Mouse (Mus musculus): ENCODE data around the gene Cdc14a. TPM values are rescaled to one million over a fixed set of nuclear protein-coding genes. Genes with fewer than 3 reads are reported as not detected.

Gene Cdc14a
- polyA plus RNA-seq, 1 experiment from 2014 or later: 10.1 TPM

GRCm38 (mm10) chr3:116436113-116436512 lies 12.3 kb upstream of the Cdc14a start:
- H3K9me3 ChIP-seq: no peaks in the 10 kb centered on the region
- H3K4me2 ChIP-seq (replicated peaks): no peak overlapping the region
- 68% methylated on average over 3 of the region's 3 CpGs for WGBS
- ATAC-seq (ENCODE audit: low FRiP score, low read depth): no peak
- no peaks in the 10 kb centered on the region for H3K27me3 ChIP-seq
- H3K36me3 ChIP-seq: no peaks in the 10 kb centered on the region
- H3K4me1 ChIP-seq: no peaks in the 10 kb centered on the region
- no peak overlapping the region for H3K4me3 ChIP-seq
- no peak overlapping the region for H3K9ac ChIP-seq
- H3K27ac ChIP-seq: no peak overlapping the region

- Histone ChIP-seq H3K27me3 (no peaks in the 10 kb centered on the region), H3K36me3 (no peaks in the 10 kb centered on the region), H3K4me2 (replicated peaks) (no peak overlapping the region), H3K4me1 (no peaks in the 10 kb centered on the region), H3K4me3 (no peak overlapping the region), H3K27ac (no peak overlapping the region), H3K9me3 (no peaks in the 10 kb centered on the region), H3K9ac (no peak overlapping the region)
- 88% methylated on average over 2 of the region's 3 CpGs for WGBS
- ATAC-seq (ENCODE audit: low FRiP score, low read depth): no peak
Measured at GRCm38 (mm10) chr3:116434757-116435156, 10.9 kb upstream of the Cdc14a start.

GRCm38 (mm10) chr3:116425901-116426300 lies 2.1 kb upstream of the Cdc14a start:
- no peak overlapping the region for H3K4me3 ChIP-seq

GRCm38 (mm10) chr3:116424973-116425284 lies 1.1 kb upstream of the Cdc14a start:
- ATAC-seq (ENCODE audit: low FRiP score, low read depth): peak; percentile 62
- H3K4me3 ChIP-seq: peak overlapping the region; percentile 97
- under 1% methylated on average over 11 of the region's 11 CpGs for WGBS
- peak overlapping the region; percentile 89 for H3K9ac ChIP-seq
- no peaks in the 10 kb centered on the region for H3K9me3 ChIP-seq
- peak overlapping the region; percentile 82 for H3K4me2 ChIP-seq (replicated peaks)
- H3K36me3 ChIP-seq: peaks cover 3% of the 10 kb centered on the region; the same call in 1 of the 2 replicates
- peaks cover 19% of the 10 kb centered on the region for H3K4me1 ChIP-seq
- H3K27me3 ChIP-seq: no peaks in the 10 kb centered on the region
- H3K27ac ChIP-seq: peak overlapping the region; percentile 91

More at GRCm38 (mm10) chr3:116425901-116426300, 2.1 kb upstream of the Cdc14a start:
- Histone ChIP-seq H3K27ac (no peak overlapping the region), H3K9ac (no peak overlapping the region), H3K36me3 (no peaks in the 10 kb centered on the region), H3K9me3 (no peaks in the 10 kb centered on the region), H3K27me3 (no peaks in the 10 kb centered on the region), H3K4me2 (replicated peaks) (no peak overlapping the region), H3K4me1 (peaks cover 18% of the 10 kb centered on the region)
- ATAC-seq (ENCODE audit: low FRiP score, low read depth): no peak
- WGBS: 87% methylated on average over 6 of the region's 6 CpGs

GRCm38 (mm10) chr3:116424160-116424972 lies 534 bp upstream of the Cdc14a start:
- H3K27ac ChIP-seq: peak overlapping the region; percentile 91
- peaks cover 19% of the 10 kb centered on the region for H3K4me1 ChIP-seq
- H3K36me3 ChIP-seq: peaks cover 6% of the 10 kb centered on the region; the same call in 1 of the 2 replicates
- peak overlapping the region; percentile 82 for H3K4me2 ChIP-seq (replicated peaks)
- H3K9me3 ChIP-seq: no peaks in the 10 kb centered on the region
- peak; percentile 1; the same call in 1 of the 2 replicates for ATAC-seq (ENCODE audit: low FRiP score, low read depth)
- 1% methylated on average over 32 of the region's 32 CpGs for WGBS
- peak overlapping the region; percentile 97 for H3K4me3 ChIP-seq
- no peaks in the 10 kb centered on the region for H3K27me3 ChIP-seq
- H3K9ac ChIP-seq: peak overlapping the region; percentile 89

GRCm38 (mm10) chr3:116422795-116423352 lies 958 bp downstream of the Cdc14a start:
- ATAC-seq (ENCODE audit: low FRiP score, low read depth): peak; percentile 16; the same call in 1 of the 2 replicates
- H3K27me3 ChIP-seq: no peaks in the 10 kb centered on the region
- H3K4me1 ChIP-seq: peaks cover 19% of the 10 kb centered on the region
- peak overlapping the region; percentile 89 for H3K9ac ChIP-seq
- H3K4me3 ChIP-seq: peak overlapping the region; percentile 97
- H3K36me3 ChIP-seq: peaks cover 11% of the 10 kb centered on the region; the same call in 1 of the 2 replicates
- H3K27ac ChIP-seq: peak overlapping the region; percentile 91; the same call in 1 of the 2 replicates
- WGBS: under 1% methylated on average over 23 of the region's 23 CpGs
- H3K9me3 ChIP-seq: no peaks in the 10 kb centered on the region
- H3K4me2 ChIP-seq (replicated peaks): peak overlapping the region; percentile 82

GRCm38 (mm10) chr3:116422074-116422473 lies 1.8 kb downstream of the Cdc14a start:
- Histone ChIP-seq H3K36me3 (peaks cover 18% of the 10 kb centered on the region), H3K4me2 (replicated peaks) (peak overlapping the region; percentile 82), H3K9me3 (no peaks in the 10 kb centered on the region), H3K9ac (peak overlapping the region; percentile 89), H3K4me1 (peaks cover 19% of the 10 kb centered on the region), H3K27ac (no peak overlapping the region; the same call in 1 of the 2 replicates), H3K27me3 (no peaks in the 10 kb centered on the region), H3K4me3 (peak overlapping the region; percentile 97)
- 38% methylated on average over 8 of the region's 8 CpGs for WGBS
- ATAC-seq (ENCODE audit: low FRiP score, low read depth): no peak

GRCm38 (mm10) chr3:116421121-116421520 lies 2.7 kb downstream of the Cdc14a start:
- no peak overlapping the region for H3K4me3 ChIP-seq
- H3K27ac ChIP-seq: no peak overlapping the region
- H3K9ac ChIP-seq: no peak overlapping the region
- peaks cover 27% of the 10 kb centered on the region for H3K36me3 ChIP-seq
- WGBS: 66% methylated on average over 6 of the region's 6 CpGs
- H3K9me3 ChIP-seq: 0 out of 2 replicates have a peak, but pooled peaks cover 5% of the 10 kb centered on the region
- peaks cover 19% of the 10 kb centered on the region for H3K4me1 ChIP-seq
- no peaks in the 10 kb centered on the region for H3K27me3 ChIP-seq
- no peak for ATAC-seq (ENCODE audit: low FRiP score, low read depth)
- peak overlapping the region; percentile 82 for H3K4me2 ChIP-seq (replicated peaks)

GRCm38 (mm10) chr3:116419791-116420190 lies 4.0 kb downstream of the Cdc14a start:
- Histone ChIP-seq H3K4me2 (replicated peaks) (no peak overlapping the region), H3K4me1 (peaks cover 19% of the 10 kb centered on the region), H3K27ac (no peak overlapping the region), H3K27me3 (no peaks in the 10 kb centered on the region), H3K9ac (no peak overlapping the region), H3K9me3 (0 out of 2 replicates have a peak, but pooled peaks cover 5% of the 10 kb centered on the region), H3K36me3 (peaks cover 39% of the 10 kb centered on the region), H3K4me3 (no peak overlapping the region)
- WGBS: 87% methylated on average over 11 of the region's 11 CpGs
- ATAC-seq (ENCODE audit: low FRiP score, low read depth): no peak

- H3K4me3 ChIP-seq: no peak overlapping the region
- H3K36me3 ChIP-seq: peaks cover 34% of the 10 kb centered on the region
- peaks cover 27% of the 10 kb centered on the region for H3K4me1 ChIP-seq
- no peak for ATAC-seq (ENCODE audit: low FRiP score, low read depth)
- 0 out of 2 replicates have a peak, but pooled peaks cover 5% of the 10 kb centered on the region for H3K9me3 ChIP-seq
- H3K27ac ChIP-seq: no peak overlapping the region
- no peak overlapping the region for H3K4me2 ChIP-seq (replicated peaks)
- no peaks in the 10 kb centered on the region for H3K27me3 ChIP-seq
- 92% methylated on average over 3 of the region's 3 CpGs for WGBS
- H3K9ac ChIP-seq: no peak overlapping the region
Measured at GRCm38 (mm10) chr3:116414451-116414860, 9.4 kb downstream of the Cdc14a start.

GRCm38 (mm10) chr3:116412954-116413724 lies 10.7 kb downstream of the Cdc14a start:
- H3K4me3 ChIP-seq: no peak overlapping the region
- peaks cover 32% of the 10 kb centered on the region for H3K4me1 ChIP-seq
- no peak for ATAC-seq (ENCODE audit: low FRiP score, low read depth)
- WGBS: 85% methylated on average over 4 of the region's 4 CpGs
- H3K9me3 ChIP-seq: 0 out of 2 replicates have a peak, but pooled peaks cover 5% of the 10 kb centered on the region
- no peak overlapping the region for H3K27ac ChIP-seq
- H3K4me2 ChIP-seq (replicated peaks): no peak overlapping the region
- peaks cover 31% of the 10 kb centered on the region for H3K36me3 ChIP-seq
- no peak overlapping the region for H3K9ac ChIP-seq
- H3K27me3 ChIP-seq: no peaks in the 10 kb centered on the region

- Histone ChIP-seq H3K27ac (no peak overlapping the region), H3K9ac (no peak overlapping the region), H3K36me3 (peaks cover 4% of the 10 kb centered on the region; the same call in 1 of the 2 replicates), H3K4me3 (no peak overlapping the region), H3K4me1 (peaks cover 37% of the 10 kb centered on the region), H3K4me2 (replicated peaks) (peak overlapping the region; percentile 15), H3K27me3 (no peaks in the 10 kb centered on the region), H3K9me3 (no peaks in the 10 kb centered on the region)
- ATAC-seq (ENCODE audit: low FRiP score, low read depth): no peak
- WGBS: 23% methylated on average over 7 of the region's 7 CpGs
Measured at GRCm38 (mm10) chr3:116410051-116410450, 13.8 kb downstream of the Cdc14a start.
